Mouse (Mus musculus): Measurements from ENCODE around the gene Gimap8.

The Gimap8 gene

DNA sequence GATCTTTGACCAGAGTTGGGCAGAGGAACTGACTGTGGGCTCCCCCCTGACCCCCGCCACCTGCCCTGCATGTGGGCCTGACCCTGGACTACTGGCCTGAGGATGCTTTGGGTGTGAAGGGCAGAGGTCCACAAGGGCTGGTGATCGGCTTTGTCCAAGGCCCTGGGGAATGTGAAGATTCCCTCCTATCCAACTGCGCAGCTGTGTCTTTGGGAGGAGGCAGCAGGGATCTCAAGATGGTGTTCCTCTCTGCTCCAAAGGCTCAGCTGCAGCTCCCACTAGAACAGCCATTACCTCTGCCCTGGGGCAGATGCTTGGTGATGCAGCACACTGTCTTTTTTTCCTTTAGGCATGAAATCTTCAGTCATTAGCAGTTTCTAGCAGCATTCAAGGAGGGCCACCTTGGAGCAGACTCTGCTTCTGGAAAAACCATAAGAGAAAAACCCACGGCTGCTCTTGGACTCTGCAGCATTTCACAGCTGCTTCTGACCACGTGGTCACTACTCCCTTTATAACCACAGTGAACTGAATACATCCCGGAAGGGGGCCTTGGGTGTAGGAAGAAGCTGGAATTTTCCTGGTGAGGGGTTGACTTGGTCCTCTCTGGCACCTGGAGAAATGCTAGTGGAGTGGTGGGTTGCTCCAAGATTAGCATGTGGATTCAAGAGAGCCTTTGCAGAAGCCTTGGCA is 9.1 kb upstream of the Gimap8 start:
- no peak for DNase-seq (ENCODE audit: low read depth, low spot score)

DNA sequence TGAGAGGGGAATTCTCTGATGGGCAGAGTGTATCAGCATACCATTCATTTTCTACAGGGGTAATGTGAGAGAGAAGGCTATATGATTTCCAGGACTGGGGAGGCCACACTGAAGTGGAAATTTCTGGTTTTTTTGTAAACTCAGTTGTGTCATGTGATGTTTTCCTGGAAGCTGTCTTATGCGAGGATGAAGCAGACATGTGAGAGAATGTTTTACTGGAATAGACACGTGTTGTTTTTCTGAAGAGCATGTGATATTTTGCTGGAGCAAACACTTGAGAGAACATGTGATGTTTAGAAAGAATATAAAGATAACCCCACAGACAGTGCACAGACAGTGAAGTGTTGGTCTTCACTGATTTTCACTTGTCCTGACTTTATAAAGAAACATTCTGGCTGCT is 8.5 kb upstream of the Gimap8 start:
- no peak for DNase-seq (ENCODE audit: low read depth, low spot score)

DNA sequence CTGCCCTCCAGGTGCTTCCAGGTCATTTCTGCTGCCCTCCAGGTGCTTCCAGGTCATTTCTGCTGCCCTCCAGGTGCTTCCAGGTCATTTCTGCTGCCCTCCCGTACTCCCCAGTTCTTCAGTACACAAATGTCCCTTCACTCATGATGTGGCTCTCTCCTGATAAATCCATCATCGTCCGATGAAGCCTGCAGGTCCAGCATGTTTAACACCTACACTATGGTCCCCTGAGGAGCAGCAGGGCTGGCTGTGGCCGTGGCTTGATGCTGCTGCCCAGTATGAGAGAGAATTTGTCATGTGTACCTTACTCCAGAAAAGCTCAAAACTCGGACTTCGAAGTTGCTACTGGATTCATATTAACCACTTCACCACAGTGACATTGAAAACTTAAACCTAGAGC is 5.6 kb upstream of the Gimap8 start:
- DNase-seq (ENCODE audit: low read depth, low spot score), result no peak

DNA sequence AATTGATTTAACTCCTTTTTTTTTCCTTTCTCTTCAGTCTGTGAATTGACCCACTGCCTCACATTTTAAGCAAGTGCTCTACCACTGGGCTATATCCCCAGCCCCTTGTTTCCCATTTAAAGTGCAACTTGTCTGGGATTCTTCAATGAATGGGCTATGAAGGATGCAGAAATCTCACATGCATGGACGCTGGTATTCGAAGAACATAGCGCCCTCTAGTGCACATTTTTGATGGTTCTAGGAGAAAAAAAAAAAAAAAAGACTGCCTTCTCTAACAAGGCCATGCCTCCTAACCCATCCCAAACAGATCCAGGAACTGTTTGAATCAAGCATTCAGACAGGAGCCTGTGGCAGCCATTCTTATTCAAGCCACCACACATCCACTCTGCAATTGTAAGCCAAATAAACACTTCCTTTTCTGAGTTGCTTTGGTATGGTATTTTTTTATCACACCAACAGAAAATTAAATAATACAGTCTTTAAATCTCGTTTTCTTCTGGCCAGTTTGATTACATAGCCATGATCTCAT is 4.2 kb upstream of the Gimap8 start:
- peak; percentile 80 for DNase-seq (ENCODE audit: low read depth, low spot score)

DNA sequence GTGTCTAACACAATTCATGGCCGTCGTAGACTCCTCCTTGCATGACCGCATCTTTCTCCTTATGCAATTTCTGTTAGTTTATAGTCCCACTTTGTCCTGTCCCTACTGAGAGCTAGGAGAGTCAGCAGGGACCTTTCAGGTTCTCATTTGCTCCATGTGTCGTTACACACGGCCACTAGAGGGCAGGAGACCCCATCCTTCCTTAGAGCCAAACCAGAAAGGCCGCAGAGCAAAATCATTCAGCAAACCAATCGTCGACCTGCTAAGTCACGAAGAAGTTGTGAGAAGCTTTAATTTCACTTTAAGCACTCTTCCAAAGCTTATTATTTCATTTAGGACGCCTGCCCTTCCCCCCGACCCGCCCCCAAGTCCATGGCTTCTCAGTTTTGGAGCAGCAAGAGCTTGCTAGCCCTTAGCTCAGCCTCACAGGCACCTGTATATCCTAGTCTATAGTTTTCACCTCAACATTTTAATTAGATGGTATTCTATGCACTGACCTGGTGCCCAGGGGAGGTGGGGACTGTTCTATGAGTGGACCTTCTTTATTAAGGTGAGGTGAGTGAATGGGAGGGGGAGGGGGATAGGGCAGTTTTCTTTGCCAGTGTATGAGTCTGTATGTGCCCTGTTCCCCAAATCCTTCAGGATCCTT is 1.2 kb upstream of the Gimap8 start:
- peak; percentile 85 for DNase-seq (ENCODE audit: low read depth, low spot score)

DNA sequence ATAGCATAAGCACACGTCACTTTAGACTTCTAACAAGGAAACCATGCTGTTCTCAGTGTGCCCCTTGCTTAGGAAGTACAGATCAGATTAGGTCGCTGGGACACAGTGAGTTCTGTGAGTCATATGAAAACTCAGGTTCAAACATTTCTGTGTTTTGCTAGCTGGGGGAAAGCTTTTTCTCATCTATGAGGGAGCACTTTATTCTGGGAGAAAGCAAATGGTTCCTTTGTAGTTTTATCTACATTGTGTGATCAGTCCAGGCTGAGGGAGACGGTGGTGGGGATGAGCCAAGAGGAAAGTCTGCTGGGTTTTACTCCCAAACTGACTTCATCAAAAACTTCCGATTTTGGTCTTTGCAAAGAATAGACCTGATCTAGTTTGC is 734 bp upstream of the Gimap8 start:
- DNase-seq (ENCODE audit: low read depth, low spot score), result peak; percentile 44

DNA sequence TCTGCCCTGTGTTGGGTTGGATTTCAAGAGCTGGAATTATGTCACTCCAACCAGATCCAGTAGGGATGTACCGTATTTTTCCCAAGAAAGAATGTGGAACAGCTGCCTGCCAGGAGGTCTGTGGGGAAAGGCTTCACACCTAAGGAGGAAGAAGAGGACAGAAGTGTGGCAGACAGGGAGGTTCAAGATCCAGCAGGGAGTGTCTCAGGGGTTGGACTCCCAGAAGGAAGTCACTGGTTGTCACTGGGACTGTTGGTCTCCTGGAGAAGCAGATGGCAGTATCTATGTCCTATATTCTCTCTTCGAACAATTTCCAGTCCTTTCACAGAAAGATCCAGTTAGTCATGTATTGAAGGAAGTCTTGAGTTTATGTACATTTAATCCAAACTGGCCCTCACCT is 577 bp downstream of the Gimap8 start:
- DNase-seq (ENCODE audit: low read depth, low spot score), result no peak

DNA sequence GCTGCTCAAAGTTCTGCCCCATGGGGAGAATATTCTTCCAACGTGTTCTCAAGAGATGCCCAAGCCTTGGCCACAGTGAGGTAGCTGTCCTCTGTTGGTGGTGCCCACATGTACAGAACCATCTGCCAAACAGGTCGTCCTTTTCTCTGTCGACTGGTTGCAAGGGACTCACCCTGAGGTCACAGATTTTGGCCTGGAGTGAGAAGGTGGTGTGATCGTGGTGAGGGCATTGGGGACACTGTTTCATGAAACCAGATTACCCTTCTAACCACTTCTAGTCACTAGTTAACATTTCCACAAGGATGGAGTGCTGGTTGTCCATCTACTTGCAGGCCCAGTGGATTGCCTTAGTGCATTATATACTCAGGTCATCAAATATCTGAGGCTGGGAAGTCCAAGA is 1.7 kb downstream of the Gimap8 start:
- no peak for DNase-seq (ENCODE audit: low read depth, low spot score)

DNA sequence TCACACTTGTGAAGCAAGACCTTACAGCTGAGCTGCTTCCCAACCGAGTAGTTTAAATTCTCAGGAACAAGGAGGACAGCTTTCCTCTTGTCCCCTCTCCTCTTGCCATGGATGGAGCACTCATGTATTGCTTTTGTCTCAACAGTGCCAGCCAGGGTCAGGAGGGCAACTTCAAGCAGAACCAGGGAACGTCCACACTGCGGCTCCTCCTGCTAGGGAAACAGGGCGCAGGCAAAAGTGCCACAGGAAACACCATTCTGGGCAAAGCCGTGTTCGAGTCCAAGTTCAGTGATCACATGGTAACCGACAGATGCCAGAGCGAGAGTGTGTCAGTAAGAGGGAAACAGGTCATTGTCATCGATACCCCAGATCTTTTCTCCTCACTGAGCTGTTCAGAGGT is 3.0 kb downstream of the Gimap8 start:
- DNase-seq (ENCODE audit: low read depth, low spot score), result no peak

DNA sequence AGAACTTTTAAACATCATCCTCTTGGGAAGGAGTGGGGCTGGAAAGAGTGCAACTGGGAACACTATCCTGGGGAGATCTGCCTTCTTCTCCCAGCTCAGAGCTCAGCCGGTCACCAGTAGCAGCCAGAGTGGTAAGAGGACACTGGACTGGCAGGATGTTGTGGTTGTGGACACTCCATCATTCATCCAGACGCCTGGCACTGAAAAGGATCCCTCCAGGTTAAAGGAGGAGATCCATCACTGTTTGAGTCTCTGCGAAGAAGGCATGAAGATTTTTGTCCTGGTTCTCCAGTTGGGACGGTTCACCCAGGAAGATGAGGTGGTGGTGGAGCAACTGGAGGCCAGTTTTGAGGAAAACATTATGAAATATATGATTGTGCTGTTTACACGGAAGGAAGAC is 11.7 kb downstream of the Gimap8 start:
- no peak for DNase-seq (ENCODE audit: low read depth, low spot score)

DNA sequence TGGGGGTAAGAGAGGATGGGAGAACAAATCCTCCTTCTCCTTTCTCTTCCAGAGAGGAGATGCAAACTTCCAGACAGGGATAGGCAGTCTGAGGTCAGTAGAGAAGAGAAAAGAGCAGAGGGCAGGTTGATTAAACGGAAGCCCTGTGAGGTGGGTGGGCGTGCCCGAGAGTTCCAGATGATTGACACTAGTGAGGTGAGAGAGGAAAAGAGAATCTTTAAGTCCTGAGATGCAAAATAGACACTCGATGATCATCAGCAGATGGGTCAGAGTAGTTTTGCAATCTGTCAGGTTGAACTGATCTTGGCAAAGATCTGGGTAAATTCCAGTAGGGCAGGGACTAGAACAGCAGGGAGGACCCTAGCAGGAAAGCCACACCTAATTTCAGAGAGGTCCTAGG is 17.7 kb downstream of the Gimap8 start:
- no peak for DNase-seq (ENCODE audit: low read depth, low spot score)

DNA sequence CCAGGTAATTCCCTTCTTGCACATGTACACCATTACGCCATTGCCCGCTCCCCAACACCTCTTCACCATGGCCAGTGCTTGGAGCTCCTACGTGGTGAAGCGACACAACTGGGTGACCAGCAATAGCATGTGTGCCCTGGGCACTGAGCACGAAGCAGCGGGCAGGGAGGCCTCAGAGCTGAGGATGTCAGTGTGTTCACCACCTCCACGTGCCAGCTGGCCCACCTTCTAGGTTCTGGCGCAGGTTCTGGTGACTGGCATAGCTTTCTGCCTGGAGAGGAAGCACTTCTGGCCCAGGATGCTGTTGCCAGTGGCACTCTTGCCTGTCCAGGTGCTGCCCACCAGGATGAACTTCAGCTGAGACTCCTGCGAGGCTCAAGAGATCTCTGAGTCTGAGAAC is 18.4 kb downstream of the Gimap8 start:
- DNase-seq (ENCODE audit: low read depth, low spot score), result no peak

DNA sequence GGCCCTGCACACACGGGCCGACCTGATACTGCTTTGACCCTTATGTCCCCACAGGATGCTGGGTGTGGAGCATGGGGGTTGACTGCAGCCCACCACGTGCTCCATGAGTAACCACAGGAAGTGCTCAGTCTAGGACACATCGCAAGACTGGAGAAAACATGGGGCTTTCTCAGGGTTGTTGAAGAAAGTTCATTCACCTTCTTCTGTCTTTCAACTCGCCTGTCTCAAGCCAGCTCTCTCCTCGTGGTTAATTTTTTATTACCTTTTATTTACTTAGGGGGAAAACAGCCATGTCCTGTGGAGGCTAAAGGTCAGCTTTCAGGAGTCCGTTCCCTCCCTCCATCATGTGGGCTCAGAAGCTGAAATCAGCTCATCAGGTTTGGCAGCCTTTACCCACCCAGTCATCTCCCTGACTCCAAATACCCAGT is 19.1 kb downstream of the Gimap8 start:
- DNase-seq (ENCODE audit: low read depth, low spot score), result peak; percentile 41

DNA sequence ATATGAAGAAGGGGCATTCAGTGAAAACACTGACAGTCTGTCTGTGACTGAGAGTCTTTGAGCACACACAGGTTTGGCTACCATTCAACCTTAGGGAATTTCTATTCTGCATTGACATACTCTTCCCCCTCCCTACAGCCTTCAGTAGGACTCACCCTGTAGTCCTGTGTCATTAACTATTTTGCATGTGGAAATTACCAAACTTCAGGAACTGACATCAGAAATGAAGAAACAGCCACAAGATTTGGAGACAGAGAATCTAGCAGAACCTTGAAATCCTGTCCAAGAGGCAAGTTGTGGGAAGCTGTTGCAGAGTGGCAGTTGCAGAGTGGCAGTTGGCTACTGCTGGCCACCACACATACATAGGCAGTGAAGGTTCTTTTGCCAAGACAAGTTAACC is 21.0 kb downstream of the Gimap8 start:
- DNase-seq (ENCODE audit: low read depth, low spot score), result no peak

DNA sequence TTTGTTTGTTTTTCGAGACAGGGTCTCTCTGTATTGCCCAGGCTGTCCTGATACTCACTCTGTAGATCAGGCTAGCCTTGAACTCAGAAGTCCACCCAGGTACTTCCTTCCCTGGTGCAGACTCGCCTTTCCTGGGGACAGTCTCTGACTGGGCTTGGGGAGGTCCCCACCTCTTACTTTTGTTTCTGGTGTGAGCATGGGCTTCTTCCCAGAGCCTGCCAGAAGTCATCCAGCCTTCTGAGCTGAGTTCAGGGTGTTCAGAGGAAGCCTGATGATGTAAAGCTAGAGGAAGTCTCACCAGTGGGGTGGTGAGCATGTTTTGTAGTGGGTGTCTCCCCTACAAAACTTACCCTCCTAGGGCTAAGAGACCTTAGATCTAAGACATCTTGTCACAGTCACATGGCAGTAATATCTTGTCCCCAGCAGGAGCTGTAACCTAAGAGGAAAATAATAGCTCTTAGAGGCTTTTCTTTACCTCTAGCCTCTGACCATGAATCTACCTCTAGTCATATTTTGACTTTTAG is 22.5 kb downstream of the Gimap8 start:
- DNase-seq (ENCODE audit: low read depth, low spot score), result peak; percentile 51

DNA sequence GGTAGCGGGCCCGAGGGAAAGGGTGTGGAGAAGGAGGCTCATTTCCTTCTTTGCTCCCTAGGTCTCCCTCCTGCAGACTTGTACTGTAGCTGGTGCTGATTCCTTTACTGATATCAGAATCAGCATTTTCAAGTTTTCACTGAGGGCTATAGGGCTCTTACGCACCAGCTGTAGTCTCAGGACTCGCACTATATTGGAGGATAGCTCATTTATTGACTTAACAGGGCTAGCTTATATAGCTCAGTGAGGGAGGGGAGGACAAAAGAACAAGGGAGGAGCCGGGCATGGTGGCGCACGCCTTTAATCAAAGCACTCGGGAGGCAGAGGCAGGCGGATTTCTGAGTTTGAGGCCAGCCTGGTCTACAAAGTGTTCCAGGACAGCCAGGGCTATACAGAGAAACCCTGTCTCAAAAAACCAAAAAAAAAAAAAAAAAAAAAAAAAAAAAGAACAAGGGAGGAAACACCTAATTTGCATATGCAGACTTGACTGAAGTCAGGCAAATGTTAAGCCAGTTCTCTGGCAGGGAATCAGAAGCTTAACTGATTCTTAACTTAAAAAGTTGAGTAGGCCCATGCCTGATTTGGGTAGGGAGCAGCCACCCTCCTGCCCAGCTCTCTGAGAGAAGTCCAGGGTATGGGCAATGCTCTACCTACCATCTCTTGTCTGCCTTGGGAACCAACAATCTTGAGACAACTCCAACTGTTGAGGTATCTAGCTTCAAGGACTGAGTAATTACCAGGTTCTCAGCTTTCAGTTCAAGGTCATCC is 27.4 kb downstream of the Gimap8 start:
- DNase-seq (ENCODE audit: low read depth, low spot score), result peak; percentile 62

DNA sequence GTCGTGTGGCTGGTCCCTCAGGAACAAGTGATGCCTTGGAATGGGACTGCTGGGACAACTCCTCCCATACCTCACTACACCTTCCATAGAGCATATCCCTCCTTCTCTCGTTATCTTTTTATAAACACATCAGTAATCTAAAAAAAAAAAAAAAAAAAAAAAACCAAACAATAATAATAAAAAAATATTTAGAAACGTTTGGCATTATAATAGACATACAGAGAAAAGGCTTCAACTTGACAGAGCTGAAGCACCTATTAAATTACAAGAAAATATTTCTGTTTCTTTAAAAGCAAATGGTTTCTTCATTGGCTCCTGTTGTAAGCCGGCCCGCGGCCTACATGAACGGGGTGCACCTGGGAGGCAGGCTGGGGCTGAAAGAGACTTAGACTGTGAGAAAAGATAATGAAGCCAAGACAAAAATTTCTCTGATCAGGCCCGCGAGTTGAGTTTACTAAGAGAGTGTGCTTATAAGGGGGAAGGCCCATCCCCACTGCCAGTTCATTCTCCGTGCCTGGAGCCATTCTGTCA is 28.4 kb downstream of the Gimap8 start:
- no peak for DNase-seq (ENCODE audit: low read depth, low spot score)

DNA sequence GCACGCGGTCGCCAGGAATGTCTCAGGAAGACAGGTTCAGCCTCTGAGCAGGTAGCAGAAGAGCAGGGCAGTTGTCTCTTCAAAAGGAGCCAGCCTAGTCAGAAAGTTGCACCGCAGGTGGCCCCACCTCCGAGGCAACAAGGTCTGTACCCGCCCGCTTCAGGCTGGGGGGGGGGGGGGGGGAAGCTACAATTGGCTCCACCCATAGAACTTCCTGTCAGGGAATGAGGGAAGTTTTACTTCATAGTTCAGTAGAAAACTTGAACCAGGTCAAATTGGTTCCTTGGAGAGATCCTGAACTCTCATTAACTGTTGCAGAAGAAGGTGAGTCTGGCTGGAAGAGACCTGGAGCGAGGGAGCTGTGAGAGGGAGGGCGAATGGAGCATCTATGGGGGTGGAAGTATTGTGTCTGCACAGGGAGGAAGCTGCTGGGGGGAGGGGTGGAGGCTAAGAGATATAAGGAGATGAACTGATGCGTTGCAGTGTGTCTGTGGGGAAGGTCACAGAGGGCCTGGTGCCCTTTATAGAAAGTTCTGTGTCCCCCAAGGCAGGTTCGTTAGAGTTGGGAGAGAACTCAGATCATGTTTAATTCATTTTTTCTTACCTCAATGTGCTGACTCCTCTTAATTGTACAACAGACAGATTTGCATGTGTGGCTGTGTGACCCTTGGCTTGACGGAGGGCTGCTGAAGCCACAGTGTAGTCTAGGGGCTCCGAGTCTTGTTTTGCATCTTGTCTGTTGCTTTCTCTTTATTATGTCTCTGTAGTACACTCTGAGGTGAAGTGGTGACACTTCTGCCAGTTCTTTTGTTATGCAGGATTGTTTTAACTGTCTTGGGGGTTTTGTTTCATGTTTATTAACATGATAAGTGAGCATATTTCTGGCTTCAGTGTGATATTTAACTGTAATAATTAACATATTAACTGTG is 29.2 kb downstream of the Gimap8 start, which contains the start of gene Gimap9:
Gene Gimap9 (plus strand): TSS at position 199 of the 929 bp plus-strand sequence.
- peak; percentile 92 for DNase-seq (ENCODE audit: low read depth, low spot score)

DNA sequence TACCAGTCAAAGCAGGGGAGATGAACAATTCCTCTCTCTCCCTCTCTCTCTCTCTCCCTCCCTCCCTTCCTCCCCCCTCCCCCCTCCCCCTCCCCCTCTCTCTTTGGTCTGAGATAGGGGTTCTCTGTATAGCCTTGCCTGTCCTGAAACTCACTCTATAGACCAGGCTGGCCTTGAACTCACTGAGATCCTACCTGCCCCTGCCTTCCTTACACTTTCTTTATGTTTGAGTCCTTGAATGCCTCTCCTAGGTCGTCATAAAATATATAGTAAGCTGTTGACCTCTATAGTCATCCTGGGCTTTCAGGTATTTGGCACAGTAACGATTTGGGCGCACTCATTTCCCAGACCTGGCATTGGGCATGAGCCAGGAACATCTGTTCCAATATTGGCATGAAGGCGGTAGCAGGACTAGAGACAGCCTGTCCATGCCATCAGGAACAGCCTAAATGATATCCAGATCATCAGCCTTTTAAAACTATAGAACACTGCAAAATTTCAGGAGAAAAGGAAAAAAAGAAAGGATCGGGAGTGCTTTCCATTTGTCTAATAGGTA is 29.9 kb downstream of the Gimap8 start:
- no peak for DNase-seq (ENCODE audit: low read depth, low spot score)

DNA sequence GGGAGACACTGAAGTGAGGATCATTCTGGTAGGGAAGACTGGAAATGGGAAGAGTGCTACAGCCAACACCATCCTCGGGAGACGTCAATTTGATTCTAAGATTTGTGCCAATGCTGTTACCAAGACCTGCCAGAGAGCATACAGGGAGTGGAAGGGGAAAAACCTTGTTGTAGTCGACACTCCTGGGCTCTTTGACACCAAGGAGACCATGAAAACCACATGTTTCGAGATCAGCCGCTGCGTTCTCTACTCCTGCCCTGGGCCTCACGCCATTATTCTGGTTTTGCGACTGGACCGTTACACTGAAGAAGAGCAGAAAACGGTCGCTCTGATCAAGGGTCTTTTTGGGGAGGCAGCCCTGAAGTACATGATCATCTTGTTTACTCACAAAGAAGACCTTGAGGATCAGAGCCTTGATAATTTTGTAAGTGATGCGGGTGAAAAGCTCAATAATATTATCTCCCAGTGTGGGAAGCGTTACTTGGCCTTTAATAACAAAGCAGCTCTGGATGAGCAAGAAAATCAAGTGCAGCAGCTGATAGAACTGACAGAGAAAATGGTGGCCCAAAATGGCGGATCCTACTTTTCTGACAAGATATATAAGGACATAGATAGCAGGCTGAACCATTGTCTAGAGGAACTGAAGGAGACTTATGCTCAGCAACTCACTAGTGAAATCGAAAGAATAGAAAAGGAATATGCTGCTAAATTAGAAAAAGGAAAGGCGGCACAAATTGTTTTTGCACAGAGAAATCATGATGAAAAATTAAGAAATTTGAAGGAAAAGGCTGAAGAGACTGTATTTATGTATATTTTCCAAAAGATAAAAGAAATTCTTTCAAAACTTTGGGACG is 30.7 kb downstream of the Gimap8 start:
- DNase-seq (ENCODE audit: low read depth, low spot score), result peak; percentile 56
